Mouse (Mus musculus) myocyte (in vitro differentiated cells): ENCODE measurements around the gene Map2k4.

Experiments
- MAX ChIP-seq: IDR thresholded peaks from one replicate; pipeline ENCODE4 v1.6.1; 2011; ENCODE audit warnings: low read depth, mild to moderate bottlenecking, control low read depth
- POLR2AphosphoS2 ChIP-seq: IDR thresholded peaks from one replicate; pipeline ENCODE4 v1.6.1; 2011; ENCODE audit warnings: low read depth, control low read depth; ENCODE audit not compliant: insufficient read length
- USF1 ChIP-seq: IDR thresholded peaks from one replicate; pipeline ENCODE4 v1.6.1; 2011; ENCODE audit warnings: low read depth, mild to moderate bottlenecking, control low read depth, moderate library complexity

GRCm38 (mm10) chr11:65740390-65740789, 47.7 kb downstream of the Map2k4 start:
- TF ChIP-seq POLR2AphosphoS2 (no peak), USF1 (no peak), MAX (no peak)
